Mouse (Mus musculus) heart, embryonic 10.5 days (tissue): Measurements from ENCODE around the gene Lrg1. TPM values are rescaled to one million over a fixed set of nuclear protein-coding genes. Genes with fewer than 3 reads are reported as not detected.
A peak's percentile ranks its signal among the peaks of the same experiment; 100 is the strongest.

Experiments used
- DNase-seq: peaks from one replicate; pipeline ENCODE4 v3.0.0-alpha.2; 2017; ENCODE audit warnings: low spot score
- H3K27ac ChIP-seq: fragments of 300-500 bp; sonication (generic); 2 replicates; pipeline ENCODE4 v1.5.1; 2016; ENCODE audit warnings: mild to moderate bottlenecking
- H3K27me3 ChIP-seq: fragments of 300-500 bp; sonication (generic); 2 replicates; pipeline ENCODE4 v1.6.1; 2016; ENCODE audit warnings: mild to moderate bottlenecking; ENCODE audit not compliant: poor library complexity, insufficient read depth, severe bottlenecking
- H3K36me3 ChIP-seq: fragments of 300-500 bp; sonication (generic); 2 replicates; pipeline ENCODE4 v1.6.1; 2016; ENCODE audit warnings: mild to moderate bottlenecking, moderate library complexity
- H3K4me1 ChIP-seq: fragments of 300-500 bp; sonication (generic); 2 replicates; pipeline ENCODE4 v1.6.1; 2016; ENCODE audit warnings: mild to moderate bottlenecking
- H3K4me3 ChIP-seq: fragments of 300-500 bp; sonication (generic); 2 replicates; pipeline ENCODE4 v1.5.1; 2016; ENCODE audit warnings: mild to moderate bottlenecking, moderate library complexity
- H3K9me3 ChIP-seq: fragments of 300-500 bp; sonication (generic); 2 replicates; pipeline ENCODE4 v1.6.1; 2016; ENCODE audit warnings: mild to moderate bottlenecking, moderate library complexity
- WGBS: fragments of 180-500 bp; shearing (Covaris S2); methylation state at CpG from one replicate; pipeline ENCODE4 v1.1.7; 2016; 5-methylcytosine and 5-hydroxymethylcytosine counted together
- polyA plus RNA-seq: library from polyadenylated mRNA; unstranded; fragments of >200 nt; fragmentation: Nextera tagmentation; extraction: Ambion mirVana; gene quantifications from 2 replicates; pipeline ENCODE4 v1.2.1, GENCODE M21; 2016

Gene Lrg1
- polyA plus RNA-seq, 1 experiment from 2014 or later, result not detected

DNA sequence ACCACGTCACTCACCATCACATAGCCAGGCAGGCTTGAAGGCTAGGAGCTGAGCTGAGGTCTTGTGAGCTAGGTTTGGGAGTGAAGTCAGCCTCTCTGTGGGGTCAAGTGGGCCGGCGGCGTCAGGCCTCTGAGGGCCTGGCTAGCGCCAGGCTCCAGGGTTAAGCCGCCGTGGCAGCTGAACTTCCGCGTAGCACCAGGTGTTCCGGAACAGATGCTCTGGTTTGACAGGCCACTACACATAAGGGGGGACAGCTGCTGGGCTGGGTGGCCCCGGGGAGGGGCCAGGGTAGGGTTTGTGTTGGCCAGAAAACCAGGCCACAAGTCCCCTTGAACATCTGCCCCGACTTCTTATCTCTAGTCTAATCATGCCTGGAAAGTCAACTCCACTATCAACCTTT is 25.6 kb upstream of the Lrg1 start:
- Histone ChIP-seq H3K4me3 (no peak overlapping the region), H3K4me1 (peaks cover 19% of the 10 kb centered on the region), H3K36me3 (no peaks in the 10 kb centered on the region), H3K9me3 (no peaks in the 10 kb centered on the region), H3K27me3 (peaks cover 97% of the 10 kb centered on the region), H3K27ac (no peak overlapping the region)
- no peak for DNase-seq
- WGBS, result 47% methylated on average over 12 of the region's 12 CpGs

GRCm38 (mm10) chr17:56146131-56146530 is 24.3 kb upstream of the Lrg1 start:
- H3K4me3 ChIP-seq, result no peak overlapping the region
- H3K9me3 ChIP-seq, result no peaks in the 10 kb centered on the region
- H3K27ac ChIP-seq, result no peak overlapping the region
- WGBS, result 20% methylated on average over 9 of the region's 9 CpGs
- no peak for DNase-seq
- H3K27me3 ChIP-seq, result peaks cover 100% of the 10 kb centered on the region
- peaks cover 32% of the 10 kb centered on the region for H3K4me1 ChIP-seq
- H3K36me3 ChIP-seq, result no peaks in the 10 kb centered on the region

DNA sequence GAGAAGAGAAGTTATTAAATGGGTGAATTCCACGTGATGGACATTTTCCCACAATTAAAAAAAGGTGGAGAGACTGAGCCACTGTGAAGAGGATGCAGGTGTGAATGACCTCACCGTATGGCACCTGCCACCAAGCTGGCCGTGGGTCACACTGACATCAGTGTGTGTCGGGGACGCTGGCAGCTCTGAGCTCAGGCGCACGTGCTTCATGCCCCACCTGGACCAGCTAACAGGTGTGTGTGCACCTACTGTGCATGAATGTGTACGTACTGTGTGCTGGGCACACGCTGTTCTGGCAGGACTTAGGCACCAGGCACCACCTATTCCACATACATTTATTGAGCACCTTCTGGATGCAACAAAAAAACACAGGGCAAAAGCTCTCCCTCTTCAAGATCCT is 22.7 kb upstream of the Lrg1 start:
- Histone ChIP-seq H3K36me3 (no peaks in the 10 kb centered on the region), H3K27ac (no peak overlapping the region), H3K27me3 (peaks cover 100% of the 10 kb centered on the region), H3K9me3 (no peaks in the 10 kb centered on the region), H3K4me1 (peaks cover 43% of the 10 kb centered on the region), H3K4me3 (no peak overlapping the region)
- 62% methylated on average over 9 of the region's 9 CpGs for WGBS
- DNase-seq, result no peak

GRCm38 (mm10) chr17:56141702-56142605 is 20.2 kb upstream of the Lrg1 start:
- WGBS, result under 1% methylated on average over 39 of the region's 47 CpGs
- Histone ChIP-seq H3K27me3 (peaks cover 98% of the 10 kb centered on the region), H3K27ac (peak overlapping the region; percentile 43; the same call in 1 of the 2 replicates), H3K4me1 (peaks cover 43% of the 10 kb centered on the region), H3K36me3 (no peaks in the 10 kb centered on the region), H3K4me3 (peak overlapping the region; percentile 48), H3K9me3 (no peaks in the 10 kb centered on the region)
- DNase-seq, result no peak

DNA sequence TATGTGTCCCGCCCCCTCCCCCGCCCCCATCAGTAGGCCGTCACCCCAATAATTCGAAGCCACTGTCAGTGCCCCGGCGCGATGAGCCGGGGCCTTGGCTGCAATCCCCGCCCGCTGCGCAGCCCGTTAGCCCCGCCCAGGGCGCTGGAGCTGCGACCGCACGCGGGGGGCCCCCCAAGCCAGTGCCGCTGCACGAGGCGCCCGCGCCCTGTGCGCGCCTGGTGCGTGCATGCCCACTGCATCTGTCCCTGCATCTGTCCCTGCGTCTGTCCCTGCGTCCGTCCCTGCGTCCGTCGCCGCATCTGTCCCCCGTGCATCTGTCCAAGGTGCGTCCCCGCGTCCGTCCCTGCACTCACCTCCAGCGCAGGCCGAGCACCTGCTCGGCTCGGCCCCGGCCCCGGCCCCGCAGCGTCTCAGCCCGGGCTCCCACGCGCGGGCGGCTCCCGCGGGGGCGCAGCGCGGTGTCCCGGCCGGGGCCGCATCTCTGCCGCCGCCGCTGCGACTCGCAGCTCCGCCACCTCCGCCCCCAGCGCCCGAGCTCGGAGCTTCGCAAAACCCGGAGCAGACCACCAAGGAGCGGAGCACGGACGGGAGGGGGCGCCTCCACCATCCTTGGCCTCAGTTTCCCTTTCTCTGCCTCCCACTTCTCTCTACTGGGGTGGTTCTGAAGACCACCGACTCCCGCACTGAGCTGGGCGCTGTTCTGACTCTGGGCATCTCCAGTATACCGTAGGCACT is 18.2 kb upstream of the Lrg1 start, which contains the start of gene Sema6b:
Sema6b (minus strand) TSS at position 486 of the 738 bp plus-strand sequence.
- Histone ChIP-seq H3K9me3 (no peaks in the 10 kb centered on the region), H3K4me1 (peaks cover 44% of the 10 kb centered on the region), H3K27ac (no peak within 1 kb of the TSS), H3K36me3 (no peaks in the 10 kb centered on the region), H3K4me3 (peak within 1 kb of the TSS; percentile 74), H3K27me3 (peaks cover 98% of the 10 kb centered on the region)
- no peak for DNase-seq
- under 1% methylated on average over 79 of the region's 79 CpGs for WGBS

DNA sequence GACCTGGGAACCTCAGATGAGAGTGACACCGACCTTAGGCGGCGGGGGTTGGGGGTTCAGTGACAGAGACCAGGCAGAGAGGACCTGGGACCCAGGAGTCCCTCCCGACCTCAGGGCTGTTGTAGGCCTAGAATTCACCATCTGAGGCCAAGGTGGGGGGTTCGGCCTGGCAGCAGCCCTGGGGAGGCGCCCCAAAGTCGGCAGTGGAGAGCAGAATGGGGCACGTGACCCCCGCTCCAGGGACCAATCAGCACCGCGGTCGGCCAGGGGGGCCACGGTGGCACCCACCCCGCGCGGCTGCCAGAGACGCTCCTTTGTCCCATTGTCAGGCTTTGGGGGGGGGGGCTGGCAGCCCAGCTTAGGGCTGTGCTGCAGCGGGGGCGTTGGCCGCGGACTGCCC is 17.6 kb upstream of the Lrg1 start:
- peak overlapping the region; percentile 74 for H3K4me3 ChIP-seq
- 14% methylated on average over 10 of the region's 21 CpGs for whole genome bisulfite sequencing
- no peaks in the 10 kb centered on the region for H3K9me3 ChIP-seq
- H3K36me3 ChIP-seq, result no peaks in the 10 kb centered on the region
- H3K27me3 ChIP-seq, result peaks cover 92% of the 10 kb centered on the region
- H3K4me1 ChIP-seq, result peaks cover 51% of the 10 kb centered on the region
- no peak for DNase-seq
- H3K27ac ChIP-seq, result no peak overlapping the region

GRCm38 (mm10) chr17:56137839-56138613 is 16.2 kb upstream of the Lrg1 start:
- peaks cover 64% of the 10 kb centered on the region for H3K4me1 ChIP-seq
- no peak overlapping the region for H3K27ac ChIP-seq
- 16% methylated on average over 25 of the region's 25 CpGs for WGBS
- H3K4me3 ChIP-seq, result 0 out of 2 replicates have a peak overlapping the region, but pooled peaks have one; percentile 22
- H3K9me3 ChIP-seq, result no peaks in the 10 kb centered on the region
- peaks cover 79% of the 10 kb centered on the region for H3K27me3 ChIP-seq
- DNase-seq, result no peak
- H3K36me3 ChIP-seq, result no peaks in the 10 kb centered on the region

- Histone ChIP-seq H3K4me1 (peaks cover 52% of the 10 kb centered on the region), H3K9me3 (0 out of 2 replicates have a peak, but pooled peaks cover under 1% of the 10 kb centered on the region), H3K4me3 (no peak overlapping the region), H3K27ac (no peak overlapping the region), H3K36me3 (no peaks in the 10 kb centered on the region), H3K27me3 (peaks cover 64% of the 10 kb centered on the region)
- 67% methylated on average over 7 of the region's 7 CpGs for WGBS
- DNase-seq, result no peak
These were observed 14.8 kb upstream of the Lrg1 start for GRCm38 (mm10) chr17:56136558-56136957.

GRCm38 (mm10) chr17:56134463-56134971 is 12.7 kb upstream of the Lrg1 start:
- Histone ChIP-seq H3K36me3 (peaks cover 6% of the 10 kb centered on the region; the same call in 1 of the 2 replicates), H3K27me3 (peaks cover 44% of the 10 kb centered on the region), H3K9me3 (peaks cover 5% of the 10 kb centered on the region; the same call in 1 of the 2 replicates), H3K27ac (peak overlapping the region; percentile 59), H3K4me1 (peaks cover 36% of the 10 kb centered on the region), H3K4me3 (peak overlapping the region; percentile 57)
- no peak for DNase-seq
- WGBS, result 2% methylated on average over 27 of the region's 27 CpGs

DNA sequence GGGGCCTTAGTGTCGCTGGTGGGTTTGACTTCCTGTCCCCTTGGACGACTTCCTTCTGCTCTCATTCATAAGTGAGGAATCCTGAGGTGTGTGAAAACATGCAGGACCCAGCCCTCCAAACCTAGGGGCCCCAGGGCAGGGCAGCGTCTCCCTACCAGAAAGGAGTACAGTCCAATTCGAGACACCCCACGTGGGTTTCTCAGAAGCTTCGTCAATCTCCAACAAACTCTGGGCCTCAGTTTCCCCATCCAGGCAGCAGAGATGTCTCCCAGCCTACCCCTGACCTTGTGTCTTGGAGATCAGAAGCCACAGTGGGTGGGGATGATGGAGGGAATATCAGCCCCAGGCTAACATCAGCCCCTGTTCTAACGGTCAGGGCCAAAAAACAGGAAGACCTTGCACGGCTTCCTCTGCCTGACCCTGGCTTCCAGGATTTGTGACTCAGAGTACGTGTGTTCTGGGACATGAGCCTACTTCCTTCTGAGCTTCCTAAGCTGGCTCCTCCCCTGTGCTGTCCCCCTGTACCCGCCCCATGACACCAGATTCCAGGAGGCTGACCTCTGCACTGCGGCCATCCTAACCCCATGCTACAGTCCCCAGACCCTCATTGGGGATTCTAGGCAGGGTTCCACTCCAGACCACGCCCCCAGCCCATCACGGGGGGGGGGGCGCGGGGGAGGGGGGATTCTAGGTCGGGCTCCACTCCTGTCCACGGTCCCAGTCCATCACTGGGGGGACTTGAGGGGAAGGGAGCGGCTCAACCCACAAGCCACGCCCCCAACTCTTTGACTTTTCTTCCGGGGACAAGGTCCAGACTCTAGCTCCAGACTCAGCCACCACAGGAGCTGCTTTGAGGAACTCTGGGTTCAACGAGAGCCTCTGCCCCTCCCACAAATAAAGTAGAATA is 11.9 kb upstream of the Lrg1 start:
- 18% methylated on average over 19 of the region's 21 CpGs for WGBS
- peaks cover 32% of the 10 kb centered on the region for H3K4me1 ChIP-seq
- H3K4me3 ChIP-seq, result peak overlapping the region; percentile 57
- H3K9me3 ChIP-seq, result peaks cover 5% of the 10 kb centered on the region; the same call in 1 of the 2 replicates
- no peak for DNase-seq
- peaks cover 35% of the 10 kb centered on the region for H3K27me3 ChIP-seq
- peak overlapping the region; percentile 59 for H3K27ac ChIP-seq
- H3K36me3 ChIP-seq, result peaks cover 6% of the 10 kb centered on the region; the same call in 1 of the 2 replicates

GRCm38 (mm10) chr17:56132661-56133060 is 10.9 kb upstream of the Lrg1 start:
- peaks cover 25% of the 10 kb centered on the region for H3K4me1 ChIP-seq
- H3K9me3 ChIP-seq, result peaks cover 5% of the 10 kb centered on the region; the same call in 1 of the 2 replicates
- peaks cover 6% of the 10 kb centered on the region; the same call in 1 of the 2 replicates for H3K36me3 ChIP-seq
- 0 out of 2 replicates have a peak overlapping the region, but pooled peaks have one; percentile 15 for H3K4me3 ChIP-seq
- H3K27ac ChIP-seq, result no peak overlapping the region
- peaks cover 26% of the 10 kb centered on the region for H3K27me3 ChIP-seq
- 6% methylated on average over 14 of the region's 14 CpGs for whole genome bisulfite sequencing
- no peak for DNase-seq
